Mouse (Mus musculus): ENCODE data around the gene Ctu2.

- TF ChIP-seq CTCF (IDR thresholded peaks at IDR 0.05; ENCODE audit: low read depth, low read length) = no peak
- no peak for TF ChIP-seq GATA1 (IDR thresholded peaks at IDR 0.05; ENCODE audit: borderline replicate concordance, low read length)
- no peak for TF ChIP-seq GATA2 (IDR thresholded peaks at IDR 0.05; ENCODE audit: borderline replicate concordance, low read depth, low read length)
Observed at GRCm38 (mm10) chr8:122488387-122488786, 12.4 kb downstream of the Ctu2 start.

All from G1E (cell line).